Mouse (Mus musculus) cerebellum, adult 2 months (tissue): ENCODE results near the gene Gps2. TPM values are rescaled to one million over a fixed set of nuclear protein-coding genes. Genes with fewer than 3 reads are reported as not detected.
"Not testable (repeated sequence)": the region's sequence is repeated elsewhere in the genome, so short reads cannot be mapped to it uniquely, and the experiment has no call there.

Experiments used
- DNase-seq, 2 experiments: peaks; one replicate each; pipeline ENCODE4 v3.0.0; 2021
- H3K27ac ChIP-seq: fragments of 200-500 bp; 2 replicates; pipeline ENCODE4 v1.5.1; 2012; ENCODE audit warnings: low read length, control low read depth, inconsistent platforms; ENCODE audit not compliant: insufficient read depth
- H3K27me3 ChIP-seq: fragments of 200-500 bp; 2 replicates; pipeline ENCODE4 v1.6.1; 2012; ENCODE audit warnings: inconsistent platforms, mild to moderate bottlenecking, low read length, moderate library complexity; ENCODE audit not compliant: control insufficient read depth, insufficient read depth
- H3K4me1 ChIP-seq: fragments of 200-500 bp; 2 replicates; pipeline ENCODE4 v1.6.1; 2011; ENCODE audit warnings: low read length; ENCODE audit not compliant: control insufficient read depth, insufficient read depth
- H3K4me3 ChIP-seq: fragments of 200-500 bp; replicated peaks from 2 replicates; pipeline ENCODE3; 2011; ENCODE audit warnings: mild to moderate bottlenecking, low read depth, low read length, control low read depth; ENCODE audit not compliant: insufficient read depth
- CTCF ChIP-seq: fragments of 200-500 bp; IDR thresholded peaks from 2 replicates; pipeline ENCODE4 v1.5.1; 2011; ENCODE audit warnings: low read depth, mild to moderate bottlenecking, control low read depth, low read length, moderate library complexity, borderline replicate concordance; ENCODE audit not compliant: insufficient read depth
- POLR2A ChIP-seq: fragments of 200-500 bp; IDR thresholded peaks from 2 replicates; pipeline ENCODE4 v1.6.1; 2011; ENCODE audit warnings: low read length, control low read depth, borderline replicate concordance; ENCODE audit not compliant: insufficient read depth
- WGBS: fragments of 180-500 bp; shearing (Covaris S2); methylation state at CpG from one replicate; pipeline ENCODE4 v1.1.7; 2018; 5-methylcytosine and 5-hydroxymethylcytosine counted together
- polyA plus RNA-seq: library from polyadenylated mRNA; depleted of rRNA; stranded (reverse); fragments of >200 nt; gene quantifications from 2 replicates; pipeline ENCODE4 v1.2.3, GENCODE M21; 2012

The Gps2 gene
- polyA plus RNA-seq, 1 experiment: 78.9 TPM

DNA sequence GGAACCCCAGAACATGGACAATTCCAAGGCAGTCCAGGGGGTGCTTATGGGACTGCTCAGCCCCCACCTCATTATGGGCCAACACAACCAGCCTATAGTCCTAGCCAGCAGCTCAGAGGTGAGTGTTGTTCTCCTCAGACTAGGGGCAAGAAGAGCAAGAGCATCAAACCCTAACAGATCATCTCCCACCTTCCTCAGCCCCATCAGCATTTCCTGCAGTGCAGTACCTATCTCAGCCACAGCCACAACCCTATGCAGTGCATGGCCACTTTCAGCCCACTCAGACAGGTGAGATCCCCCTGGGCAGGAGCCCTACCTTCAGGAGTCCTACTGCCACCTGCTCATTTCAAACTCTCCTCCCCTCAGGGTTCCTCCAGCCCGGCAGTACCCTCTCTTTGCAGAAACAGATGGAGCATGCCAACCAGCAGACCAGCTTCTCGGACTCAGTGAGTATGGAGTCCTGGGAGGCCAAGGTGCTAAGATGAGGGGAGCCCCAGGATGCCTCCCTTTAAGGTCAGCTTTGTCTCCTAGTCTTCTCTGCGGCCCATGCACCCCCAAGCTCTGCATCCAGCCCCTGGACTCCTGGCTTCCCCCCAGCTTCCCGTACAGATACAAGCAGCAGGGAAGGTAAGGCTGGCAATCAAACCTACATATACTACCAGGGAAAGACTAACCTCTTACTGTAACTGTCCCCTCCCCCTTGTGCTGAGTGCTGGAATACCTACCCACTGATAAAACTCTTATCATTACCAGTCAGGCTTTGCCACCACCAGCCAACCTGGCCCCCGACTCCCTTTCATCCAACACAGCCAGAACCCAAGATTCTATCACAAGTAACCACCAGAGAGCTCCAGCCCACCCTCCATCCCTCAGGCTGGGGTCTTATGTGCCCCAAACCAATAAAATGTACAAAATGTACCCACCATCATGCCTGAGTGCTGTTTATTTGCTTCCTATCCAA, 2.3 kb downstream of the Gps2 start:
- Histone ChIP-seq H3K4me1 (peaks cover 5% of the 10 kb centered on the region; the same call in 1 of the 2 replicates), H3K27ac (no peak overlapping the region), H3K27me3 (no peaks in the 10 kb centered on the region), H3K4me3 (no peak overlapping the region)
- whole genome bisulfite sequencing: 39% methylated on average over 5 of the region's 5 CpGs
- TF ChIP-seq POLR2A: no peak
- no peak for TF ChIP-seq CTCF
- no peak for DNase-seq

DNA sequence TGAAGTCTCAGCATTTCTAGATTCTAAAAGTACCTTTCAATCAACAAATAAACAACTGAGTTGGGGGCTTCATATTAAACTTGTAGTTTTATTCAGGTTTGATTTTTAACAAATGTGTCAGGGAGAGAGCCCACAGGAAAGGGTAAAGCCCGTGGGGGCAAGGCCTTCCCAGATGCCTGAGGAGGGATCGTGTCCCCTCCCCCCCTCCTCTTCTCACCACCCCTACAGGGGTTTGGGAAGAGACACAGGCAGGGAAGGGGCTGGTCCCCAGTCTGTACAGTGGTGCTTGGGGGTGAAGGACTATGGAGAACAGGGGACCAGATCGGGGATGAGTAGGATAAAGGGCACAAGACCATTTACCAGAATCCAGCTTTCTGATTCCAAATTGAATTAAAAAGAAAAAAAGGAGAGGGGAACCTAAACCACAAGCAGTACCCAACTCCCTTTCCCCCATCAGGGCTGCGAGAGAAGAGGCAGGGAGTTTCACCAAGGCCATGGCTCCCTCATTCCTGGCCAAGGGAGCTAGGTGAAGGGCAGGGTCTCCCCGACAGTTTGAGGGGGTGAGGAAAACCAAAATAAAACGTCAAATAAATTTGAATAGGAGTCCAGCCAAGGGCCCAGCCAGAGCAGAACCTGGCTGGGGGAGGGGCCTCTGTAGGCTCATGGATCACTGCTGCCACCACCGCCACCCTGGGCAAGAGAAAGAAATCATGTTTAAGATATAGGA, 3.1 kb downstream of the Gps2 start:
- not testable (repeated sequence) for DNase-seq, H3K4me3 ChIP-seq, H3K4me1 ChIP-seq, H3K27me3 ChIP-seq, H3K27ac ChIP-seq
- WGBS: 49% methylated on average over 7 of the region's 7 CpGs

DNA sequence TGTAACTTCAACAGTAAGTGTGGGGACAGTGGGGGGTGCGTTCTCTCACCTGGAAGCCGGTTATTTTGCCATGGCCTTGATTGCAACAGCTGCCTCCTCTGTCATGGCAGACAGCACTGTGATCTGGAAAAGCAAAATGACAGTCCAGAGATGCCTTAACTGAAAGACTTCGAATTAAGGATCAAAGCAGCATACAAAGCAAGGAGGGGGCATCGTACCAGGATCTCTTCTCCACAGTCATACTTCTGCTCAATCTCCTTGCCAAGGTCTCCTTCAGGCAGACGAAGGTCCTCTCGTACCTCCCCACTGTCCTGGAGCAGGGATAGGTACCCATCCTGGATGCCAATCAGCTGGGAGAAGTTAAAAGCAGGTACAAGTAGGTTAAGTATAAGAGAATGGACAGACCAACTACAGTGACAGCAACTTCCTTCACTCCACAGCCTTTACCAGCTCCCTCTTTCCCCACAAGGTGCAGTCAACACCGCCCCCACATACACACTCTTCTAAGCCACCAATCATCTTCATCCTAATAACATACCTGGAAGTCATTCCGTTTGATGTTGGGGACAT, 3.8 kb downstream of the Gps2 start:
- Histone ChIP-seq H3K4me3 (no peak overlapping the region), H3K27ac (no peak overlapping the region), H3K4me1 (peaks cover 5% of the 10 kb centered on the region; the same call in 1 of the 2 replicates), H3K27me3 (no peaks in the 10 kb centered on the region)
- DNase-seq: no peak
- 72% methylated on average over 8 of the region's 8 CpGs for WGBS
- TF ChIP-seq CTCF (no peak), POLR2A (no peak)

DNA sequence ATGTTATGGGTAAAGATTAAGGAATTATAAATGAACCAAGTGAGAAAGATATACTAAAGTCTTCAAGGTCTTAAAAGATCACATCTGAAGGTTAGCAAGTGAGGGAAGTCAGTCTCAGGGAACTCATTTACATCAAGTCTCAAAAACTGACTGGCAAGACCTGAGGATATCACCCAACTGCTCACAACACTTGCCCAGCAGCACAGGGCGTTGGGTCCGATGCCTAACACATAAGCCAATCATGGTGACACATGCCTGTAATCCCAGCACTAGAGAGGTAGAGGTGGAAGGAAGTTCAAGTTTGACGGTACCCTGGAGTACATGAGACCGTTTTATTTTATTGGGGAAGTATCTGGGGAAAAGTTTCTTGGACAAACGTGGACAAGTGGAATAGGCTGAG, 4.4 kb downstream of the Gps2 start:
- Histone ChIP-seq H3K27ac (no peak overlapping the region), H3K4me1 (peaks cover 5% of the 10 kb centered on the region; the same call in 1 of the 2 replicates)
- 79% methylated on average over 5 of the region's 5 CpGs for WGBS

DNA sequence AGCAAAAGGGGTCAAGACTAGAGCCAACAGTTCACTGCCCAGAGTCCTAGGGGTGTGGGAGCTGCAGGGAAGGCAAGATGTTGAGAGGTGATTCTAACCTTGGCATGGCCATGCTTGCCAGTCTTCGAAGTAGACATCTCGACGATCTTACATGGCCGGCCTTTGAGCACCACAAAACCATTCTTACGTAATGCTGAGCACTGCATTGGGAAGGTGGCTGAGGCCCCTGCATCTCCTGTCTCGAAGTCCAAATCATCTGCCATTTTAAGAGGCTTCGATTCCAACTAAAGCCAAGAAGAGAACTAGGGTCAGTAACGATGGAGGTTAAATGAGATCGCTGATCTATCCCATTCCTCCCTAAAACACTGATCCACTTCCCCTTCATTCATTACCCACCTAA, 5.4 kb downstream of the Gps2 start:
- H3K4me3 ChIP-seq: no peak overlapping the region
- H3K27ac ChIP-seq: no peak overlapping the region
- H3K27me3 ChIP-seq: no peaks in the 10 kb centered on the region
- TF ChIP-seq CTCF: no peak
- TF ChIP-seq POLR2A: no peak
- peak in 1 of 2 experiments; percentile 15 for DNase-seq
- 0 out of 2 replicates have a peak, but pooled peaks cover 2% of the 10 kb centered on the region for H3K4me1 ChIP-seq
- WGBS: 61% methylated on average over 9 of the region's 9 CpGs

More for the DNA sequence above, 4.4 kb downstream of the Gps2 start:
- Histone ChIP-seq H3K27me3 (no peaks in the 10 kb centered on the region), H3K4me3 (no peak overlapping the region)
- no peak for TF ChIP-seq POLR2A
- no peak for TF ChIP-seq CTCF
- no peak for DNase-seq

DNA sequence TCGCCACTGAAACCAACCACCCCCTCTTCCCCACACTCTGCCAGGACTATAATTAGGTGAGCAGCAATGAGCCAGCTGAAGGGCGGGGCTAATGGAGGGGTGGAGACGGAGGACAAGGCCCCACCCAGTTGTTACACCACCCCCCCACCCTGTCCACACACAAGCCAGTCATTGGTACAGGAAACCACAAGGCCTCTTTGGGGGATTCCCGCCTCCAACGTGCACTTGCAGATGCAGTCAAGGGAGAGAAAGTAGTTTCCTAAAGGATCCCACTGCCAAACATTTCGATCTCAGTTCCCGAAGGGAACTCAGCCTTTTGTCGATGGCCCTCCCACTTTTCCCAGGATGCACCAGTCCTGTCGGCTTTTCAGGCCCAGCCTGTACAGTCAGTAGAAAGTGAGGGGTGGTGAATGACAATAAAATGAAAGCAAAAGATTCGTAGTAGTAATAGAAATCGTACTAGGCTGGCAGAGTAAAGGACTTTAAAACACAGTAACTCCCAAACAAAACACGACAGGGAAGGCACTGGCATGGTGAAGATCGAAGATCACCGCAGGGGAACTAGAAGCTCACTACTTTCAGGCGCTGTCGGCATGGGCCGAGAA, 6.1 kb downstream of the Gps2 start:
- TF ChIP-seq CTCF (no peak), POLR2A (no peak)
- DNase-seq: peak; percentile 42 to 59
- Histone ChIP-seq H3K4me1 (0 out of 2 replicates have a peak, but pooled peaks cover 2% of the 10 kb centered on the region), H3K27me3 (no peaks in the 10 kb centered on the region), H3K4me3 (peak overlapping the region; percentile 80), H3K27ac (no peak overlapping the region)
- WGBS: under 1% methylated on average over 17 of the region's 17 CpGs

DNA sequence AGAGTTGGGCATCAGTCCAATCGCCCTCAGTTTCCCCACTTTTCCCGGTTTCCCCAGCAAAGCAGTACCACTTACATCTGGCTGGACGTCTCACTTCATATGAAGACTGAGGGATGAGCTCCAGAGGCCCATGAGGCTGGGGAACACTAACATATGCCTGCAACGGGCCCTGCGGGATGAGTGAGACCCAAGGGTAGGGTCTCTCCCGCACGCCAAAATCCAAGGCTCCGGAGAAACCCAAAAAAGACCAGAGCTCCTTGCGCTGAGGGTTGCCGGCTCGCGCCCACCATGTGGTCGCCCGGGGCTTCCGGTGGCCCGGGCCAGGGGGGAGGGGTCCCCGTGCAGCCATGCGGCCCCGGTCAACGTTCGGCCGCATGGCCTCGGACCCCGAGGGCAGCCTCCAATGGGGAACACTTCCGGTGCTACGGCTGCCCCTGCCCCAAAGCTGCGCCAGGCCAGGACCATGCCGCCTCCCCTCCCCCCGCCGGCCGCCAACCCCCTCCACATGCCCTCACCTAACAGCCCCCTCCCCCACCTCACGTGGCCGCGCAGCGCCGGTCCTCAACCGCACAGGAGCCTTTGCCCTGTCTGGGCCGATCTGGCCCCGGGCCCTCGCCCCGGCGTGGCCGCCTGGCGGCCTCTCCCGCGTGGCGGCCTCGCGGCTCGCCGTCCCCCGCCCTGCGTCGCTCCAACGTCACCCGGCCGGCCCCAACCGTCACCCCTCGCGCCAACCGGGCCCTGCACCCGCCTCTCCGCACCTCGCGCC, 6.8 kb downstream of the Gps2 start:
- no peaks in the 10 kb centered on the region for H3K27me3 ChIP-seq
- DNase-seq: peak; percentile 47 to 48
- 1% methylated on average over 65 of the region's 65 CpGs for WGBS
- TF ChIP-seq POLR2A: no peak
- no peak for TF ChIP-seq CTCF
- H3K4me3 ChIP-seq: peak overlapping the region; percentile 80
- H3K4me1 ChIP-seq: no peaks in the 10 kb centered on the region
- H3K27ac ChIP-seq: peak overlapping the region; percentile 93
